Mouse (Mus musculus) adrenal gland, postnatal 25 days (tissue): Measurements from ENCODE around the gene Dhx32. TPM values are rescaled to one million over a fixed set of nuclear protein-coding genes. Genes with fewer than 3 reads are reported as not detected.
"Not testable (repeated sequence)": the region's sequence is repeated elsewhere in the genome, so short reads cannot be mapped to it uniquely, and the experiment has no call there.

Source experiments
- DNase-seq: peaks from one replicate; pipeline ENCODE4 v3.0.0; 2021; ENCODE audit warnings: mixed read lengths
- total RNA-seq: library from RNA; stranded (reverse); gene quantifications from 2 replicates; pipeline ENCODE4 v1.2.3, GENCODE M21; 2021

Dhx32 gene
- total RNA-seq, 1 experiment from 2014 or later, result 63.6 TPM

- DNase-seq, result no peak
Measured at GRCm38 (mm10) chr7:133727027-133727426, 55.5 kb downstream of the Dhx32 start.

GRCm38 (mm10) chr7:133725571-133725970 is 57.0 kb downstream of the Dhx32 start:
- no peak for DNase-seq

- no peak for DNase-seq
Measured at GRCm38 (mm10) chr7:133724844-133725243, 57.7 kb downstream of the Dhx32 start.

GRCm38 (mm10) chr7:133720616-133721015 is 61.9 kb downstream of the Dhx32 start:
- no peak for DNase-seq

- DNase-seq, result no peak
Measured at GRCm38 (mm10) chr7:133718580-133718979, 63.9 kb downstream of the Dhx32 start.

GRCm38 (mm10) chr7:133715387-133715786 is 67.1 kb downstream of the Dhx32 start:
- peak; percentile 4 for DNase-seq

GRCm38 (mm10) chr7:133707301-133707700 is 75.2 kb downstream of the Dhx32 start:
- DNase-seq, result no peak

- no peak for DNase-seq
Measured at GRCm38 (mm10) chr7:133703906-133704305, 78.6 kb downstream of the Dhx32 start.

- DNase-seq, result no peak
Measured at GRCm38 (mm10) chr7:133702333-133702732, 80.2 kb downstream of the Dhx32 start.

GRCm38 (mm10) chr7:133701366-133701765 is 81.2 kb downstream of the Dhx32 start:
- no peak for DNase-seq

- DNase-seq, result no peak
Measured at GRCm38 (mm10) chr7:133699885-133700284, 82.6 kb downstream of the Dhx32 start.

GRCm38 (mm10) chr7:133698021-133698709 is 84.4 kb downstream of the Dhx32 start:
- DNase-seq, result no peak

GRCm38 (mm10) chr7:133685644-133686043 is 96.9 kb downstream of the Dhx32 start:
- not testable (repeated sequence) for DNase-seq

- DNase-seq, result no peak
Measured at GRCm38 (mm10) chr7:133684701-133685100, 97.8 kb downstream of the Dhx32 start.

GRCm38 (mm10) chr7:133684110-133684509 is 98.4 kb downstream of the Dhx32 start:
- no peak for DNase-seq

- DNase-seq, result no peak
Measured at GRCm38 (mm10) chr7:133683626-133684025, 98.9 kb downstream of the Dhx32 start.

GRCm38 (mm10) chr7:133679961-133680360 is 102.6 kb downstream of the Dhx32 start, which contains the start of gene Mmp21:
Mmp21 (minus strand) TSS chr7:133680061.
- no peak for DNase-seq

GRCm38 (mm10) chr7:133679439-133679838 is 103.1 kb downstream of the Dhx32 start:
- DNase-seq, result peak; percentile 39

GRCm38 (mm10) chr7:133678716-133679115 is 103.8 kb downstream of the Dhx32 start:
- DNase-seq, result no peak

GRCm38 (mm10) chr7:133676002-133676401 is 106.5 kb downstream of the Dhx32 start:
- DNase-seq, result no peak
